Mouse (Mus musculus) adrenal gland, postnatal 25 days (tissue): ENCODE results near the gene Rabgap1. TPM values are rescaled to one million over a fixed set of nuclear protein-coding genes. Genes with fewer than 3 reads are reported as not detected.
A peak's percentile ranks its signal among the peaks of the same experiment; 100 is the strongest.

Experiments
- DNase-seq: peaks from one replicate; pipeline ENCODE4 v3.0.0; 2021; ENCODE audit warnings: mixed read lengths
- total RNA-seq: library from RNA; stranded (reverse); gene quantifications from 2 replicates; pipeline ENCODE4 v1.2.3, GENCODE M21; 2021

The Rabgap1 gene
- total RNA-seq, 1 experiment from 2014 or later, result 62.1 TPM

DNA sequence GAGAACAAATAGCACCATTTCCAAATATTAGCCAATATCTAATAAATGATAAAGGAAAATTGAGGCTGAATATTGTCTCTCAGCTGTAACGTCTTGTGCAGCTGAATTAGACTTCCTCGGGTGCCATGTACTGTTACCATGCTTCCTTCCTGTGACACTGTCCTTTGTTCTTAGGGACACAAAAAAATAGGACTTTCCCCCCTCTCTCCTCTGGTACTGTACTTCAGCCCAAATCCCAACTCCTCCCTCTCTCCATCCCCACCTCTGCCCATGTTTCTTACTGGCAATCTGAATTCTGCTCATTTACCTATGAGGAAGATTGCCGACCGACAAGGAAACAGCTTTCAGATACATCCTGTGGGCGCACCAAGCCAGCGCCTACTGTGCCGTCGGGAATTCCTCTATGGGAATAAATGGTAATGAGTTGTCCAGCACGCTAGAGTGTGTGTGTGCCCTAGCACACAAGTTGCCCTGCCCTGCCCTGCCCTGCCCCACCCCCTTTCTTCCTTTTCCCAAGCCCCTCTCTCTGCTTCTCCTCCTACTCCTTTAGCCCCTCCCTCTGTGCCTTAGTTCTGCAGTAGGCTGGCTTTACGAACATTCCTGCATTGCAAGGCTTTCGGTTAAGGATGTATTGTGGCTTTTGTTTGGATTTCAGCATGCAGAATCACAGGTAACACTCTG, 73.1 kb downstream of the Rabgap1 start, which contains the start of gene Gpr21:
Gene Gpr21 (plus strand): TSS at position 303 of the 681 bp plus-strand sequence.
- no peak for DNase-seq

DNA sequence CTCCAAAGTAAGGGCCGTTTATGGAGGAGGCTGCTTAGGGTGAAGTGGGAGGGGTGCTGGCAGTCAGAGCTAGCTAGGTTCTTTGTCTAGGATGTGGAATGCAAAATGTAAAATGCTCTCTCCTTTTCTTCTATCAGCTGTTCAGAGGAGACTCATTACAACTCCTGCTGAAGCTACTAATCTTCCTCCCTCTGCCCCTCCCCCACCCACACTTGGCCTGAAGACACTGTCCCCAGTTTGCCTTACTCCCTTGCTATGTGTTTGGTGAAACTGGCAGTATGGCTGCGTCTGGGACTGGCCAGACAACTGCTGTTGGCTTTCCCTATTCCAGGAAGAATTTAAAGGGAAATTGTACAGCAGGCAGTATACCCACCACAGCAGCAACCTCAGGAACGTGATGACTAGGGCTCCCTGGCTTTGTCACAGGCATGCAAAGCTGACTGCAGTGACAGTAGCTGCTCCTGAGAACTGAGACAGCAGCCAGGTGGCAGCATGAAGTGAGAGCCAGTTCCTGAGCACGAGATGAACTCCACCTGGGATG, 73.9 kb downstream of the Rabgap1 start:
- peak; percentile 2 for DNase-seq

DNA sequence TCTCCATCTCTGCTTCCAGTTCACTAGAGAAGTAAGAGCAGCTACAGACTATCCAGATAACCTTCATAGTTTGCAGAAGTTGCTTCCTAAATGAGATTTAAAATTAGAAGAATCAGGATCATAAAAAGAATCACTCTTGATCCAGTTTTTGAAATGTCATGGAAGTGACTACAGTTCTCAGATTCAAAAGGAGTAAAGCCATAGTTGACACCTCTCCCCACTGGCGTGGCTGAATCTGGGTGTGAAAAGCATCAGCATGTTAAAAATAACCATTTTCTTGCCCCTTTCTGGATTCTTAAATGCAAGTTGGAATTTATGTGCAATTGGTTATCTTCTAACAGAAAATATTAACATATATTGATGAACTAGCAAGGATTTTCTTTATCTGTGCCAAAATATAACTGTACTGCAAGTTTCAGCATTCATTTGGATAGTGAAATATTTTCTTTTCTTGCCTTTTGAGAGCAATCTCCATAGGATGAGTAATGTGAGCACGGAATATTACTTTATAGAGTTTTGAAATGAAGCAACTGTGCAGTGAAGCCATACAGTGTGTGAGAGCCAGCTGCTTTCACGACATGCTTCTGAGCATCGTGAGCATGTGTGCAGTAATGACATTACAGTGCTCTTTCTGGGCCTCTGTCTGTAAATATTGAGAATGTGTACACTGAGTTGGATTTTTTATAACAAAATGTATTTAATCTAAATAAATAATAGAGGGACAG, 75.6 kb downstream of the Rabgap1 start:
- DNase-seq, result no peak

DNA sequence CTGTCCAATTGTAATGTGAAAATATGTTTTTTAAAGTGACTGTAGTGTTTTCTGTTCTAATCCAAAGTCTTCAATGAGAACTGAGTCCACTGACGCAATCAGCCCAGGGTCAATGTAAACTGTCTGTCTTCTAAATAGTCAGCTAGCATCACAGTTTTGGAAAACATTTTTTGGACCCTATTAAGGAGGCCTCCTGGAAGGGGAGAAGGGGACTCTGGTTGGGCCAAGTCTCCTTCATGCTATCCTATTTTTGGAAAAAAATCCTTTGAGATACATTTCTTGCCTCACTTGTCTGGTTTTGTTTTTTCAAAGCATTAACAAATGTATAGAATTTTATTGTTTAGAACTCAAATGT, 76.2 kb downstream of the Rabgap1 start:
- no peak for DNase-seq

DNA sequence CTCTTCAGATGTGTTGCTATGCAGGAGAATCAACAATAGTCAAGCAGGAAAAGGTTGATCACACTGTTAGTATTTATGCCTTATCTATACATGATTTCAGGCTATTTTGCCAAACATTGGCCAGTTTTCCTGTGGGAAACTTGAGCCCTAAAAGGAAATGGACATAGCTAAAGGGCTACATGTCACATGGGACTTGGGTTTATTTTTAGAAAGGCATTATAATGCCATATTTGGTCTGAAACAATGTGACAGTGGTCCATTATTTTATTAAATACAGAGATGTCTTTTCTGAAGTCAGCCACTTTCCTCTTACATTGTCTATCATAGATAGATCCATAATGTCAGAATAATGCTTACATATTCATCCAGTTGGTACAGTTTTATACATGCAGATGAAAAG, 84.5 kb downstream of the Rabgap1 start:
- no peak for DNase-seq

DNA sequence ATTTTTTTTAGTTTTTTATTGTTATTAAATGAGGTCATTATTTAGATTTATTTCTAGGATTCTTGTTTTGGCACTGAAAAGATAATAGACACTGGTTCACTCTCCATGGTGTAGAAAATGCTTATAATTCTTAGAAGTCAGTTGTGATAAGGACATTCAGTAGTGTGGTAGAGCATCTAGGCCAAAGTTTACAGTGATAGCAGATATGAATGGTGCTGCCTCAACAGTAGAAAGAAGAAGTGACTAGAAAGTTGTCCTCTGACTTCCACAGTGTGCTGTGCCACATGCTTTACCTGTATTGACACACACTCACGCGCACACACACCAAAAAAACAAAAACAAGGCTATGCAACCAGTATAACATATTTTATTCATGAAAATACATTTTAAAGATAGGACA, 86.3 kb downstream of the Rabgap1 start:
- DNase-seq, result no peak

DNA sequence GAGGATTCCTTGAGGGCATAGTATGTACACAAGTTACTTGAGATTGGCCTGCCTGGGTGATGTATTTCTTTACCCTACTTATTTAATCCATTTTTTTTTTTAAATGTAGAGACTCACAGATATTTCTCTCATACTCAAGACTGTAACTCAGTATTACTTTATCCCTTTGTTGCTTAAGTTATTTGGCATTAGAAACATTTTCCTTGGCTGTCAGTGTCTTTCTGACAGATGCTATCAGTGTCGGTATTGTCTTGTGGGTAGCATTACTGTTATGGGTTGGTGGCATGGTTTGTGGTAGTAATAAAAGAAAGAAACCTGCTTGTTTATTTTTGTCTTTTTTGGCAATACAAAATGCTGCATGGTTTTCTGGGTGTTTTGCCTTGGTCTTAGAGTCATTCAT, 87.7 kb downstream of the Rabgap1 start:
- DNase-seq, result no peak

DNA sequence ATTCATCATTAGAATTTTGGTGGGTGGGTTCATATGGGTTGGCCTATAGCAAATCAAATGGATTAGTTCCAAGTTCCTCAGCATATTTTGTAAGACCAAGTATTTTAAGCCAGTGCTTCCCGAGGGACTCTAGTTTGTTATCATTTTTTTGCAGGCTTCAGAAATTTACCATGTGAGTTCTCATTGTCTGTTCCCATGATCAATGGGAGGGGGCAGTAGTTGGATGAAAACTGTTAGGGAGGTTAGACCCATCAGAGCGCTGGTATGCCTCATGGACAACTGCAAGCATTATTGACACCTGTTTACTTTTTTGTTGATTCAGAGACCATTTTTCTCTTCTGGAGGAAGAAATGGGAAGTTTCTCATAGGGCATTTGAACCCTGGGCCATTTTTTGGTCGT, 88.6 kb downstream of the Rabgap1 start:
- DNase-seq, result no peak

DNA sequence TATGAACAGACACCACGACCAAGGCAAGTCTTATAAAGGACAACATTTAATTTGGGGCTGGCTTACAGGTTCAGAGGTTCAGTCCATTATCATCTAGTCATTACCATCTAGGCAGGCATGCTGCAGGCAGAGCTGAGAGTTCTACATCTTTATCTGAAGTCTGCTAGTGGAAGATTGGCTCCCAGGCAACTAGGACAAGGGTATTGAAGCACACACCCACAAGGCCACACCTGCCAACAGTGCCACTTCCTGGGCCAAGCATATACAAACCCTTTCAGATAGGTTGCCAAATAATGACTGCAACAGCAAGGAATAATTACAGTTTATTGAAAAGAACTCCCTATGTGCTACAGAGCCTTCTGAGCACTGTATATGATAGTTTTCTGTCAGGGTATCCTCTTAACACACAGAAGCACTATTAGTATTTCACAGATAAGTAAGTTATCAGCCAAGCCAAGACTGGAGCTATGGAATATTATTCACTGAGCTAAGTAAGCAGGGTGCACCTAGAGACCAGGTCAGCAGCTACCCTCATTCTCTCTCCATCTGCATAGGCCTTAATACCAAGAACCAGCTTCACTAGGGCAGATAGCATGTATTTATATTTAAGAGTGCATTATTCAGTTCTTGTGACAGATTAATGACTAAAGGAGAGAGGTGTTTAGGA, 106.4 kb downstream of the Rabgap1 start:
- DNase-seq, result no peak

DNA sequence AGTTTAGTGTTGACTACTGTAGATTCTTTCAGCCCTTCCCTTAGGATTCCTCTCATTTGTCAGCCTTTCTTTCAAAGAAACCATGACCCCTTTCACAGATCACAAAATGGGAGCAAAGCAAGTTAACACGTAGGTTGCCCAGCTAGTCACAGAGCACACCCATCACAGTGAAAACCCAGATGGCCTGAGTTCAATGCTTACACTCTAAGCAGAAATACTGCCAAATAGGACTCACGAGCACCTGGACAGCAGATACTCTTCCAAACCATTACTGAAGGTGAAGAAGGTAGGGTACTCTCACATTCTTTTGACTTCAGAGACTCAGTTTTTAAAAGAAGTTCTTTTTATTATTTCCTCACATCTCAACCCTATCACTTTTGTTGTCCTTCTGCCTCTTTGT, 113.3 kb downstream of the Rabgap1 start:
- no peak for DNase-seq

DNA sequence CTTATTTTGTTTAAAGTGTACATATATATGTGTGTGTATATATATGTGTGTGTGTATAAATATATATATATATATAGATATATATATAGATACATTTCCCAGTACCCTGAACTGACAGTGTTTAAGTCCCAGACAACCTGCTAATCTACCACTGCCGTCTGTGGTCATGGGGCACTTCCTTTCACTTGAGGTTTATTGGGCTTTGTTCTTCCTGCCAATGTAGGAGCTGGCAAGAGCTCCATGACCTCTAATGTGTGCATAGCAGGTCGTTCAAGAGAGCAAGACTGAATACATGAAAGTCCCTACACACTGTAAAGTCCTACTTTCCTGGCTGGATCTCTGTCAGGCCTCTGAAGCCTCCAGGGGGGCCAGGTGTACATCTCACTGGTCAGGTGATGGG, 122.5 kb downstream of the Rabgap1 start:
- DNase-seq, result no peak

DNA sequence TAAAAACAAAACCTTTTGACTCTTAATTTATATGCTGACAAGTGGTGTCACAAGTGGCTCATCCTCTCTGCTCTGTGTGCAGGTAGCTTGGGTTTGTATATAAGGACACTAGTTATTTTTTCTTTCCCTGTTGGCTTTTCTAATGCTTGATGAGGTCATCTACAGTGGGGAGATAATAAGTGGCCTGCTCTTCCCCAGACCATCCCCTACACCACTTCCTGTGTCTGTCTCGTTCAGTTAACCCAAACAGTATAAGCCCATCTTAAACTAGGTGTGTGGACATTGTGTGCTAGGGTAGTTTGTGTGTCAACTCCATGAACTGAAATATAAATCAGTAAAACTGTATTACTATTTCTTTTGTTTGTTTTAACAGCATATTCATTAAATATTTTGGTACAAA, 123.0 kb downstream of the Rabgap1 start:
- no peak for DNase-seq

DNA sequence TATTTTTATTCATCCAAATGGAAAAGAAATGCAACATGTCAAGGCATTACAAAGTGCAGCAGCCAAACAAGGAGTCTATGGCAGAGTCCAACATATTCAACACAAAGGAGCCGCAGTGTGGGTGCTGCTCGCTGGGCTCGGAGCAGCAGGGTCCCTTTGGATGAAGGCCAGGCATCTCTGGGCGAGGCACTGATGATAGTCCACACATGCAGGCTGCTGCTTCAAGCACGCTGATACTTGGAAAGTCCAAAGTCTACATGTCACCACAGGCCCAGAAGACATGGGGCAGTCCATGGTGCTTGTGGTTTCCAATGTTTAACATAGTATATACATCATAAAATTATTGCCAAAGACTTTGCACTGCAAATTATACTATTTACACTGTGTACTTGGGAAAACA, 126.8 kb downstream of the Rabgap1 start:
- no peak for DNase-seq

DNA sequence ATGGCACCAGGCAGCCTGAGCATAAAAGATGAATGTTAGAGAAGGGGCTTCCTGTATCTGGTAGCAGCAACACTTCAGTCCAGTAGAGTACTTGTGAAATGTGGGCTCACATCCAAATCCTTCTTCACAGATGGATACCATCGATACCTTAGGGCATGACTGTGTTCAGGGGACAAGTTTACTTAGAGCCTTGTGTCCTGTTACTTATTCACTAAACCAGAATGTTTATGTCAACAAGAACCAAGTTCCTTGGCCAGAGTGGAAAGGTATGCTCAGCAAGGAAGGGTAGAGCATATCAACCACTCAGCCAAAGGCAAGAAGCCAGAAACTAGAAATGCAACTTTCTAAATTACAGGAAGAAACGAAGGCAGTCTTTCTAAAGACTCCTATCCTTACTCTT, 127.6 kb downstream of the Rabgap1 start:
- DNase-seq, result no peak

DNA sequence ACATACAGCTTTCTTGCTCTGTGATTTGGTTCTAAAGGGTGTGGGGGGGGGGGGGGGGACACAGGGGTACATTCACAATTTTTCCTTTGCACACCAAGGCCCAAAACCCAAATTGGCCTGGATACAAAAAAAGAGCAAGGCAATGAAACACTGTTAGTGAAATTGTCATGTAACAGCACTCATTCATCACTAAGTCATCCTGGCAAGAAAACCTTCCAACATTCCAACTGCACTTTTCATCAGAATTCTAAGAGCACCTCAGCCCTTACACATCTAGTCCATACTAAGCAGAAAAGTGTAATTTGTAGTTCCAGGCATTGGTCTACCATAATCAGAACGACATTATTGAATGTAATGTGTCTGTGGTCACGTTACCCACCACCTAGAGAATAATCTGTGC, 129.1 kb downstream of the Rabgap1 start:
- DNase-seq, result no peak

DNA sequence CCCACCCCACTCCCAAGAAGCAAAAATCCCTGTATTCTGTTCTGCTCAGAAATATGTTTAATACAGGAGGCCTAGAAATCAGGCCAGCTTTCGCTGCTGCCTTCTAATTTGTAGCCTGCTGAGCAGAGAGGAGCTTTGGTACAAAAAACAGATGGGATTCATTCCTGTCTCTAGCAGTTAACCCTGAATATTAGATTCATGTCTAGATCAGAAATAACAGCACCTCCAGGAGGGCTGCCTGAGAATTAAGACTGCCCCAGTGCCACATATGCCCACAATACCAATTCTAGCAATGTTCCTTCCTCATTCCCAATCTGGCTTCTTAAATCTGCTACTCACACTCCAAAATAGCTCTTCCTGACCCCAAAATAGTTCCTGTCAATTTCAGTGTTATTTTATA, 133.6 kb downstream of the Rabgap1 start:
- DNase-seq, result no peak

DNA sequence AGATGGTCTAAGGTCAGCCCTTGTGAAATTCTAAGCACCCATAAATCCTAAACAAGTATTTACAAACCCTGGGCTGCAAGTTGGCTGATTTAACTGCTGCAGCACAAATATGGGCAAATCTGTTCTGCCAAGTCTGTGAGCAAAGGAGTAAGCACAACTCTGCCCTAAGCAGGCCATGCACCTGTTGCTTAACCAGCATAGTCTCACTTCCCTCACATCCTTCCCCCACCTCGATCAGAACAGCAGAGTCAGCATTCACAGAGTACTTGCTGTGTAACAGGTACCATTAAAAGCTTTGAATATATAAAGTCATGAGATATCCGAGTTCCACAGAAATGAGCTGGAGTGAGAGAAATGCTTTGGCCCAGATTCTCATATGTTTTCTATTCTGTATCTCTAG, 135.1 kb downstream of the Rabgap1 start:
- no peak for DNase-seq

DNA sequence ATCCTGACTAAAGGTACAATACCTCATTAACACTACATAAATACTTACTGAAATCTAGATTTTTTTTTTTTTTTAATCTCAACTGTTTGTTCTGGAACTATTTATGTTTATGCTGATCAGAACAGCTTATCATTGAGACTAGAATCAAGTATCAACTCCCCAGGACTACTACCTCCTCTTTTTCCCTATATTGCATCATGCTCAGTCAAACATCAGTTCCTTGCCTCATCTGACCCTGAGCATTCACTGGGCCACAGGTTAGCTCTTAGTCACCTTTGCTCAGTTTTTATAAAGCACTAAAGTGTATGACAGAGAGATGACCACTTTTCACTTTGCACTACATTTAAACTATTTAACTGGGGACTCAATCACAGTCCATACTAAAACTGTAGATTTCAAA, 144.8 kb downstream of the Rabgap1 start:
- DNase-seq, result no peak

Other genes with a start within 250 kb of the Rabgap1 start
- gene Olfr366, start 231.7 kb upstream of the Rabgap1 start, total RNA-seq, result not detected in 2 replicates
- gene Olfr368, start 116.8 kb upstream of the Rabgap1 start, total RNA-seq, result not detected in 2 replicates
- gene Pdcl, start 83.9 kb upstream of the Rabgap1 start, total RNA-seq, result 46.3 and 47.9 TPM in 2 replicates
- gene Rc3h2, start 20.4 kb upstream of the Rabgap1 start, total RNA-seq, result 42.5 and 43.8 TPM in 2 replicates
- gene Zbtb26, start 144 bp upstream of the Rabgap1 start, total RNA-seq, result 11.4 and 14.5 TPM in 2 replicates
- 14.1 and 15.8 TPM in 2 replicates for gene Zbtb6, start 108 bp upstream of the Rabgap1 start, total RNA-seq
- gene Gpr21, start 73.1 kb downstream of the Rabgap1 start, total RNA-seq, result 2.0 and 2.2 TPM in 2 replicates